Mouse (Mus musculus) liver, embryonic 12.5 days (tissue): ENCODE results near the gene Prkab2. TPM values are rescaled to one million over a fixed set of nuclear protein-coding genes. Genes with fewer than 3 reads are reported as not detected.

Experiments
- ATAC-seq: fragments of 200-750 bp; cut with Nextera tagmentation; 2 replicates; pipeline ENCODE4 v1.8.0; 2017; ENCODE audit warnings: moderate number of reproducible peaks, mild to moderate bottlenecking, moderate library complexity
- H3K27ac ChIP-seq: fragments of 300-500 bp; sonication (generic); 2 replicates; pipeline ENCODE4 v1.5.1; 2016; ENCODE audit warnings: mild to moderate bottlenecking
- H3K27me3 ChIP-seq: fragments of 300-500 bp; sonication (generic); replicated peaks from 2 replicates; pipeline ENCODE4 v1.6.1; 2016; ENCODE audit warnings: mild to moderate bottlenecking, moderate library complexity
- H3K36me3 ChIP-seq: fragments of 300-500 bp; sonication (generic); 2 replicates; pipeline ENCODE4 v1.6.1; 2016; ENCODE audit warnings: mild to moderate bottlenecking, moderate library complexity
- H3K4me1 ChIP-seq: fragments of 300-500 bp; sonication (generic); 2 replicates; pipeline ENCODE4 v1.6.1; 2016
- H3K4me2 ChIP-seq: fragments of 300-500 bp; sonication (generic); 2 replicates; pipeline ENCODE4 v1.6.1; 2016; ENCODE audit warnings: mild to moderate bottlenecking, moderate library complexity
- H3K4me3 ChIP-seq: fragments of 300-500 bp; sonication (generic); 2 replicates; pipeline ENCODE4 v1.5.1; 2016; ENCODE audit warnings: mild to moderate bottlenecking, moderate library complexity
- H3K9ac ChIP-seq: fragments of 300-500 bp; sonication (generic); 2 replicates; pipeline ENCODE4 v1.6.1; 2016; ENCODE audit warnings: mild to moderate bottlenecking, moderate library complexity
- H3K9me3 ChIP-seq: fragments of 300-500 bp; sonication (generic); replicated peaks from 2 replicates; pipeline ENCODE4 v1.6.1; 2016; ENCODE audit warnings: mild to moderate bottlenecking, moderate library complexity
- WGBS: fragments of 180-500 bp; shearing (Covaris S2); methylation state at CpG from one replicate; pipeline ENCODE4 v1.1.7; 2016; ENCODE audit not compliant: insufficient replicate concordance; 5-methylcytosine and 5-hydroxymethylcytosine counted together
- polyA plus RNA-seq: library from polyadenylated mRNA; unstranded; fragments of >200 nt; fragmentation: Nextera tagmentation; extraction: Ambion mirVana; gene quantifications from 2 replicates; pipeline ENCODE4 v1.2.1, GENCODE M21; 2016

The Prkab2 gene
- polyA plus RNA-seq, 1 experiment from 2014 or later = 3.1 TPM

DNA sequence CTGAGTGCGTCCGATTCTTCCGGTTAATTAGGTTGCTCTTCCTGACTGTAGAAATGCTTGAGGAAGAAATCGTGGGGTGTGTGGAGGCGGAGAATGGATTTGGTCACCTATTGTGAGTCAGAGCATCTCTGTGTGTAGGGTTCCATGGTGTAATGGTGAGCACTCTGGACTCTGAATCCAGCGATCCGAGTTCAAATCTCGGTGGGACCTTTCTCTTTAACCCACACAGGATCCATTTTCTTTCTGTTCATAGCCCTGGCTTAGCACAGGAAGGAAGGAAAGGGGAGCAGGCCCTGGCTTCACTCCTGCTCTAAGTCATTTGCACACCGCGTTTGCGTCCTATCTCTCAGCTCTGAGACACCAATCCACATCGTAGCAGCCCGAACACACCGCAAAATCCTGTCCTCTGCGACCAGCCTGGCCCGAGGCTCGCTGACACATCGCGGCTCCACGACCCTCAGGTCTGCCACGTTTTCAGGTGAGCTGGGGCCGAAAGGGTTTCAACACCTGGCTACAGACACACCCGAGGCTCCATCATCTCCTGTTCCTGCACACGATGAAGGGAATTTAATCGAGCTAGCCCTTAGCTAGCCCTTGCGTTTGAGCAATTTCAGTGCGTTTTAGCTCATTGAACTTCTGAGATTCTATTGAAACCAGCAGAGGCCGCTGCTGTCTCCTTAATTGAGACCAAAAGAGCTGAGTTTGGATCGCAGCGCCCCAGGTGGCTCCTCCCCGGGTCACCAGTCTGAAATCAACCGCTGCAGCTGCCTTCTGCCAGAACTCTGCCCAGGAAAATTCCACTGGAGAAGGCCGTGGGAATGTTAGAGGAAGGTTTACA, 23.5 kb downstream of the Prkab2 start:
- WGBS = under 1% methylated on average over 33 of the region's 33 CpGs
- Histone ChIP-seq H3K4me1 (peaks cover 19% of the 10 kb centered on the region), H3K36me3 (no peaks in the 10 kb centered on the region), H3K4me3 (peak overlapping the region; percentile 54), H3K27ac (no peak overlapping the region), H3K9ac (peak overlapping the region; percentile 63), H3K4me2 (peak overlapping the region; percentile 89), H3K27me3 (peaks cover 38% of the 10 kb centered on the region), H3K9me3 (no peaks in the 10 kb centered on the region)
- peak; percentile 58; the same call in 1 of the 2 replicates for ATAC-seq

DNA sequence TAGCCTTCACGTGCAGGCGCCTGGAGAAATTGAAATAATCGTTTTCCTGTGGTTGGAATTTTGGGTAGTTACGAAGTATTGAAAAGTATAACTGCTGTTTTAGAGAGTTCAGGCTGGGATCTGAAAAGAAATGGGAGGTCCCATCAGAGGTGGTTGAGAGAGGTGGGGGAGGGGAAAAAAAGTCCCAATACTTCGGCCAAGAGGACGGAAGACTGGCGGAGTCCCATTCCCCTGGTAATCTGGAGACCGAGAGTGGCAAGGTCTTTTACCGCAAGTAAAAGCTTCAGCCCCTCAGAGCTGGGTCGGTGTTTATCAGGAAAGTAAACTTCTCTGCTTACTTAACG, 24.1 kb downstream of the Prkab2 start:
- Histone ChIP-seq H3K27me3 (peaks cover 41% of the 10 kb centered on the region), H3K36me3 (no peaks in the 10 kb centered on the region), H3K4me2 (peak overlapping the region; percentile 89), H3K9me3 (no peaks in the 10 kb centered on the region), H3K4me3 (peak overlapping the region; percentile 54), H3K27ac (no peak overlapping the region), H3K9ac (peak overlapping the region; percentile 63; the same call in 1 of the 2 replicates), H3K4me1 (peaks cover 19% of the 10 kb centered on the region)
- WGBS = 2% methylated on average over 11 of the region's 11 CpGs
- no peak for ATAC-seq

DNA sequence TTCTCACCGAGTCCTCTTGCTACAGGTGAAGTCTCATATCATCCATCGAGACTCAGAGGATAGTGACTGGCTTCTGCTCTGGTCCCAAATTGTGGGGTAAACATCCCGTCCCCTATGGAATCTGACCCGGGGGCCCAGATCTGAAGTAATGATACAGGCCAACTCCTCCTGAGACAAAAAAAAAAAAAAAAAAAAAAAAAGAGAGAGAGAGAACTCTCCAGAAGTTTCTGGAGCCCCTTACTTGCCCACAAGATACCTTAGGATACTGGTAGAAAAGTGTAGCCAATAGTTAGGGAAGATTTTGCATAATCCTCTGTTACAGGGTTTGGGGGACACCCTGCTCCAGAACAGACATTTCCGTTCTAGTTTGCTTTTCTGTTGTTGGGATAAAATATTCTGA, 24.6 kb downstream of the Prkab2 start:
- 16% methylated on average over 5 of the region's 5 CpGs for WGBS
- Histone ChIP-seq H3K9me3 (no peaks in the 10 kb centered on the region), H3K36me3 (no peaks in the 10 kb centered on the region), H3K9ac (0 out of 2 replicates have a peak overlapping the region, but pooled peaks have one; percentile 63), H3K4me3 (peak overlapping the region; percentile 54), H3K4me2 (peak overlapping the region; percentile 89), H3K4me1 (peaks cover 19% of the 10 kb centered on the region), H3K27me3 (peaks cover 41% of the 10 kb centered on the region), H3K27ac (no peak overlapping the region)
- no peak for ATAC-seq

DNA sequence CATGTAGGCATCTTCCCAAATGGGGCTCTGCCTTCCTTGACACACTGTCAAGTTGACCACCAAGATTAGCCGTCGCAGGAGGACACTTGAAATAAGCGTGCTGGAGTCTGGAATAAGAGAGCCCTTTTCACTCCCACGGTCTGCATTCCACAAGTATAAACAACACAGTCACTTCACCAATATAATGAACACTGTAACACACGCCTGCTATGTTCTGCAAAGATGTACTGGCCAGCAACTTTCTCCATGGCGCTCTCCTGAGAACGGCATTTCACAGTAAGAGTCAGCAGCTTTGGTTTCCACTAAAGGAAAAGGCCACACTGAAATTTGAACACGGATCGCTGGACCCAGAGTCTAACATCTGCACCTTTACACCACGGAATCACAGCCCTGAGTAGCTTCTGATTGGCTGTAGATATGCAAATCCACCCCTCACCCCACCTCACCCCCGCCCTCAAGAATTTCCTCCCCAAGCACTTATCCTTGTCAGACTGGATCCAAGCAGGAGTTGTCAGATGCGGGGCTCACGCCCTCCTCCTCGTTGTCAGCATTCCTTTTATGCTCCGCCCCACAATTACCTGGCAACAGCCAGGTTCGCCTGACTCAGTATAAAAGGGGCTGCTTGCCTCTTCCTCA, 25.7 kb downstream of the Prkab2 start:
- Histone ChIP-seq H3K36me3 (no peaks in the 10 kb centered on the region), H3K27me3 (peaks cover 41% of the 10 kb centered on the region), H3K9ac (no peak overlapping the region), H3K4me3 (no peak overlapping the region), H3K4me1 (peaks cover 19% of the 10 kb centered on the region), H3K27ac (no peak overlapping the region), H3K9me3 (no peaks in the 10 kb centered on the region), H3K4me2 (no peak overlapping the region)
- ATAC-seq = no peak
- WGBS = 25% methylated on average over 16 of the region's 16 CpGs

DNA sequence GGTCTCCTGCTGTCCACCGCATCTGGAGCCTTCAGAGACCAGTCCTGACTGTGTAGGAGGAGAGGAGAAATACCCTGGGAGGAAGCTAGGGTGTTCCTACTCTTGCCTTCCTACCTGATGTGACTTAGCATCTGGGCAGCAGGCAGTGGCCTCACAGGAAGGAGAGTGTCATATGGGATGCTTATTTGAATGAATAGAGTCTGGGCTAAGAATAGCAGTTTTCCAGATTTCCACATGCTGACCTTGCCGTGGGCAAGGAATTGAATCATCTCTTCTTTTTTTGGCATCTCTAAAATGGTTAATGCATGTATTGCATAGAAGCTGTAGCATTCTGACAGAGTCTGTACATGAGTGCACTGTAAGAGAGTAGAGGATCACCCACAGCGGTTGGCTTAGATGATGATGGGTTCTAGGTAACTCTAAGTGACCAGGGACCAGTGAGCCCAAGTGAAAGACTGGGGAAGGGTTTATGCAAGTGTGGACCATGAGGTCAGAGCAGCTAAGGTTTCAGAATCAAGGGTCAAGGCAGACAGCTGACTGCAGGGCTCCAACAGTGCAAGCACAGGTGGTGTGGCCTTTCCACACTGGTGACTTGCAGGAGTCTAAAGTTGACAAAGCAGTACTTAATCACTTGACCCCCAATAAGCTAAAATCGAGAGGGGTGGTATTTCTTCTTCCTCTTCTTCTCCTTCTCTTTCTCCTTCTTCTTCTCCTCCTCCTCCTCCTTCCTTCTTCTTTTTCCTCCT, 28.6 kb downstream of the Prkab2 start:
- Histone ChIP-seq H3K9me3 (no peaks in the 10 kb centered on the region), H3K36me3 (no peaks in the 10 kb centered on the region), H3K4me3 (no peak overlapping the region), H3K27me3 (peaks cover 41% of the 10 kb centered on the region), H3K4me1 (peaks cover 9% of the 10 kb centered on the region), H3K9ac (no peak overlapping the region), H3K4me2 (no peak overlapping the region), H3K27ac (no peak overlapping the region)
- no peak for ATAC-seq
- 60% methylated on average over 4 of the region's 4 CpGs for WGBS

DNA sequence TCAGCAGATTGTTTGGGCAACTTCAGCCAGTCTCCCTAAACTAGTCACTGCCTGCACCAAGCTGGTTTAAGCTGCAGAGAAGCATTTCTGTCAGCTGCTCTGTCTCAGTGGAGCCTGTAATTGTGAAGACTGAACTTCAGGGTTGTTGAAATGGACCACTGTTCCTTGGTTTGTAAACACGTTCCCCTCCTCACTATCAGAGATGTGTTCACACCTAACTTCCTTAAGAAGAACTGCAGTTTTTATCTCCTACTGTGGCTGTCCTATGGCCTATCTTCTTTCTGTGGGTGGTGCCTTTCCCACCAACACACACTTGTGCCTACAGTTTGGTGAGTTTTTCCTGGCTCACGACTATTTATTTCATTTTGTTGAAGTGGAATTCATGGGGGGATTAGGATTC, 31.3 kb downstream of the Prkab2 start:
- H3K4me2 ChIP-seq = no peak overlapping the region
- H3K27me3 ChIP-seq = peaks cover 16% of the 10 kb centered on the region
- H3K27ac ChIP-seq = no peak overlapping the region
- H3K9me3 ChIP-seq = no peaks in the 10 kb centered on the region
- H3K36me3 ChIP-seq = no peaks in the 10 kb centered on the region
- no peaks in the 10 kb centered on the region for H3K4me1 ChIP-seq
- 36% methylated on average over 2 of the region's 2 CpGs for WGBS
- H3K4me3 ChIP-seq = no peak overlapping the region
- ATAC-seq = no peak
- H3K9ac ChIP-seq = no peak overlapping the region

DNA sequence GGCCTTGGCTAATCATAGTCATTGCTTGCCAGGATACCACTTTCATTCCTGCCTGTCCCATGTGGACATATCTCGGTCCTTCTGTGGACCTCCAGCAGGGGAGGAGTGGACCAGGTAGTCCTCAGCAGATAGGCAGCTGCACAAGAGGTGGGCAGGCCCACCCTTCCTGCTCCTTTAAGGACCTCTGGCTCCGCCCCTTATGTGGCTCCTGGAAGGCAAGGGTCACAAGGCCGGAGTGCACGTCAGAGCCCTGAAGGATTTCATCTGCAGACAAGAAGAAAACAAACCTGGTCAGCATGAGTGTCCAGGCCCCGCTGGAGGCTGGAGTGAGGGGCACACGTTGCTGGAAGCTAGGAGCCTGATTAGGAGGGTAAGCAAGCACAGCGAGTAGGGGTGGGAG, 32.6 kb downstream of the Prkab2 start:
- no peaks in the 10 kb centered on the region for H3K36me3 ChIP-seq
- no peak for ATAC-seq

DNA sequence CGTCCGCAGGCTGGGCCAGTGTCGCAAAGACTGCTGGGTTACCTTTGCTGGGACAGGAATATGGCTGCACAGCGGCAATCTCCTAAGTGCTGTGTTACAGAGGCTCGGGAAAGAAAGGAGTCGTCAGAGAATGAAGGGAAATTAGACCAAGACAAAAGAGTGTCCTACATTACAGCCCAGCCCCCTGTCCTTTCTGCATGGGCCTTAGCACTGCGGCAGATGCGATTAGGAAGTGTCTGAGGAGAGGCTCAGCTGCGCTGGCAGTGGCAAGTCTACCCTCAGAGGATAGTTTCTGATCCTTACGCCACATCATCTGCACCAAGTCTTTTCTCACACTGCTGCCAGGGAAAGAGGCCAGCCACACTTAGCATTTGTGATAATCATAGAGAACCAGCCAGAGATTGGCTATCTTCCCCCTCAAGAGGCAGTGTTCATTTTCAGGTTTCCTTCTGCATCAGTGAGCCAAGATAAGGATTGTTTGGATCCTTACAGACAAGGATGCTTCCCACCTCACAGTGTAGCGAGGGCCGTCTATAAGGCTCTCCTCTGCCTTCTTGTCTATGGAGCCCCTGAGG, 33.5 kb downstream of the Prkab2 start:
- no peak overlapping the region for H3K4me3 ChIP-seq
- H3K27me3 ChIP-seq = peaks cover 3% of the 10 kb centered on the region; the same call in 1 of the 2 replicates
- ATAC-seq = no peak
- WGBS = 67% methylated on average over 12 of the region's 12 CpGs
- H3K27ac ChIP-seq = no peak overlapping the region
- H3K4me1 ChIP-seq = no peaks in the 10 kb centered on the region
- H3K9me3 ChIP-seq = no peaks in the 10 kb centered on the region
- no peaks in the 10 kb centered on the region for H3K36me3 ChIP-seq
- H3K4me2 ChIP-seq = no peak overlapping the region
- no peak overlapping the region for H3K9ac ChIP-seq

More for the DNA sequence above, 32.6 kb downstream of the Prkab2 start:
- WGBS = 66% methylated on average over 7 of the region's 7 CpGs
- peaks cover 11% of the 10 kb centered on the region; the same call in 1 of the 2 replicates for H3K27me3 ChIP-seq
- no peak overlapping the region for H3K9ac ChIP-seq
- H3K9me3 ChIP-seq = no peaks in the 10 kb centered on the region
- no peaks in the 10 kb centered on the region for H3K4me1 ChIP-seq
- no peak overlapping the region for H3K4me3 ChIP-seq
- H3K27ac ChIP-seq = no peak overlapping the region
- H3K4me2 ChIP-seq = no peak overlapping the region

DNA sequence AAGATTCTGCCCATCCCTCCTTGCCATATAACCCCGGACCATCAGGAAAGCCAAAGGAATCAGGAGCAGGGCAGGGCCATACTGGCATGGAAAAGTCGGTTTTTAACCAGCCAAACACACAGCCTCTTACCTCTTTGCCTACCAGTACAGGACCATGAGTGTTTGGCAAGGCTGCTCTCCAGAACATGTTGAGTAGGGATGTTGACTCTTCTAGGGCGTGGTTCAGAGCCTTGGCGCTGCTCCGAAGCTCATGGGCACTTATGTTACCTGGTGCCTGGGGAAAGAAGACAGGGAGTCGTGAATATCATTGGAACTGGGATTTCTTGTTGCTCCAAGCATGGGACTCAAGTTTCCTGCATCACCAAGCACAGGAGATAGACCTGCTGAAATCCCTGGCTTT, 35.8 kb downstream of the Prkab2 start:
- H3K4me1 ChIP-seq = no peaks in the 10 kb centered on the region
- H3K9me3 ChIP-seq = no peaks in the 10 kb centered on the region
- H3K36me3 ChIP-seq = no peaks in the 10 kb centered on the region
- H3K27ac ChIP-seq = no peak overlapping the region
- H3K4me3 ChIP-seq = no peak overlapping the region
- H3K4me2 ChIP-seq = no peak overlapping the region
- H3K9ac ChIP-seq = no peak overlapping the region
- H3K27me3 ChIP-seq = no peaks in the 10 kb centered on the region
- ATAC-seq = no peak
- 65% methylated on average over 6 of the region's 6 CpGs for WGBS

DNA sequence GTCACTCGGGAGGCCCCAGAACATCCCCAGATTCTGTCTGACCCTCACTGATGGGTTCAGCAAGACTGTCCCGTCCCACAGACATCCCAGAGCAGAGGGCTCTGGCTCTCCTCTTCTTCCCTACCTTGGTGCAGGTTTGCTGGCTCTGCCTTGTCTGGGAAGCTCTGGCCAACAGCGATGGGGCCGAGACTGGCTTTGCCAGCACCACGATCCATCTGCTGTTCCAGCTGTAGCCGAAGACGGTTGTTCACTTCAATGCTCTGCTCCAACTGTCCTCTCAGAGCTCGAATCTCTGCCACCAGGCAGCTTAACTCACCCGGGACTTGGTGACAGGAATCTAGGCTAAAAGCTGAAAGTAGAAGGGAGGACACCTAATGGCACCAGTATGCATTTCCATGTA, 38.9 kb downstream of the Prkab2 start:
- H3K27ac ChIP-seq = no peak overlapping the region
- no peak overlapping the region for H3K4me3 ChIP-seq
- H3K4me1 ChIP-seq = no peaks in the 10 kb centered on the region
- H3K9me3 ChIP-seq = no peaks in the 10 kb centered on the region
- no peaks in the 10 kb centered on the region for H3K27me3 ChIP-seq
- 67% methylated on average over 9 of the region's 9 CpGs for WGBS
- H3K4me2 ChIP-seq = no peak overlapping the region
- H3K9ac ChIP-seq = no peak overlapping the region
- ATAC-seq = no peak
- H3K36me3 ChIP-seq = no peaks in the 10 kb centered on the region

DNA sequence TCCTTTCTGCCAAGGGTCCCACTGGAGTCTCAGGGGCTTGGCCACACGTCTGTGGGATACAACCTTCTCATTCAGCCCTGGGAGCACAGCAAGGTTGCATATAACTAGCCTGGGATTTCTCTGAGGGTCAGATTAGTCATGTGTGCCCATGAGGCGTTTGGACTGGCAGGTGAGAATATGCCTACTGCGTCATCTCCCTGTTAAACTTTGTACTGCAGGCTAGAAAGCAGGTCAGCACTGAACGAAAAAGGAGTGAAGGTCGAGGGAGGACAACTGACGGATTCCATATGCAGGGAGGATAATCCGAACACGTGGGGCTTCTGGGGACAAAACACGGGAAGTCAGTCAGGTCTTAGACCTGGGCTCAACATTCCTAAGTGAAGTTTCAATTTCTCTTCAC, 39.3 kb downstream of the Prkab2 start:
- Histone ChIP-seq H3K4me3 (no peak overlapping the region), H3K4me2 (no peak overlapping the region), H3K27me3 (no peaks in the 10 kb centered on the region), H3K4me1 (no peaks in the 10 kb centered on the region), H3K9me3 (no peaks in the 10 kb centered on the region), H3K9ac (no peak overlapping the region), H3K36me3 (no peaks in the 10 kb centered on the region), H3K27ac (no peak overlapping the region)
- no peak for ATAC-seq
- WGBS = 64% methylated on average over 9 of the region's 9 CpGs

DNA sequence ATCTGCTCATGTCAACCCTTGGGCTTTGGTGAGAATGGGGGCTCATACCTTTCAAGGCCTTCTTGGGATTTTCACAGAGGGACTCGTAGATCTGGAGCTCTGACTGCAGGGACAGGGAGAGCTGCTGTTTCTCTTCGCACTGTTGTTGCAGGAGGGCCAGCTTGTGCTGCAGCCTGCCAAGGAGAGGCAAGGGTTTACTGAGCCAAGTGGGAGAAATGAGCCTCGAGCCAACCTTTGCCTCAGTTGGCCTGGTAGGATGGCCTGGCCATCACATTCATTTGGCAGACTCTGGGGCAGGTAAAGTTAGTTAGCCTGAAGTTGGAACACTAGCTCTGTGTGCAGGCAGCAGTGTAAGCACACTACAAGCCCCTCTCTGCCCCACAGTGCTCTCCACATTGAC, 41.1 kb downstream of the Prkab2 start:
- Histone ChIP-seq H3K9ac (no peak overlapping the region), H3K4me3 (no peak overlapping the region), H3K4me2 (no peak overlapping the region), H3K4me1 (no peaks in the 10 kb centered on the region), H3K36me3 (no peaks in the 10 kb centered on the region), H3K27ac (no peak overlapping the region), H3K9me3 (no peaks in the 10 kb centered on the region), H3K27me3 (no peaks in the 10 kb centered on the region)
- 57% methylated on average over 3 of the region's 3 CpGs for WGBS
- ATAC-seq = no peak
